Mouse (Mus musculus) MEL (cell line): ENCODE data around the gene Neil1.

Source experiments
- BHLHE40 ChIP-seq: IDR thresholded peaks from 2 replicates; pipeline ENCODE4 v1.6.1; 2012; ENCODE audit warnings: low read depth, mild to moderate bottlenecking, inconsistent platforms, low read length, improper control_type of control experiment, borderline replicate concordance
- CTCF ChIP-seq, 3 experiments: IDR thresholded peaks in 2 of 3; conservative IDR thresholded peaks in 1 of 3; 2 replicates each; pipeline ENCODE4 v1.5.1; 2011 to 2012; ENCODE audit warnings: low read length in 3 of 3, low read depth in 2 of 3, mild to moderate bottlenecking in 2 of 3, improper control_type of control experiment in 1 of 3, inconsistent platforms in 1 of 3, mixed read lengths in 1 of 3, moderate library complexity in 1 of 3; ENCODE audit not compliant: control insufficient read depth in 1 of 3, insufficient read depth in 1 of 3, poor library complexity in 1 of 3, severe bottlenecking in 1 of 3
- GATA1 ChIP-seq: IDR thresholded peaks from 2 replicates; pipeline ENCODE4 v1.6.1; 2011; ENCODE audit warnings: low read depth, low read length, improper control_type of control experiment
- KAT2A ChIP-seq: conservative IDR thresholded peaks from 2 replicates; pipeline ENCODE4 v1.6.1; 2012; ENCODE audit warnings: low read depth, low read length, improper control_type of control experiment, inconsistent platforms
- MAZ ChIP-seq: IDR thresholded peaks from 2 replicates; pipeline ENCODE4 v1.6.1; 2012; ENCODE audit warnings: low read depth, mild to moderate bottlenecking, inconsistent platforms, low read length, improper control_type of control experiment
- POLR2A ChIP-seq, 2 experiments: IDR thresholded peaks; 2 replicates each; pipeline ENCODE4 v1.6.1; 2011 to 2012; ENCODE audit warnings: low read length in 2 of 2, mild to moderate bottlenecking in 2 of 2, control low read depth in 1 of 2, improper control_type of control experiment in 1 of 2, low read depth in 1 of 2, moderate library complexity in 1 of 2; ENCODE audit not compliant: control insufficient read depth in 1 of 2, insufficient read depth in 1 of 2, poor library complexity in 1 of 2
- POLR2AphosphoS2 ChIP-seq: IDR thresholded peaks from 2 replicates; pipeline ENCODE4 v1.6.1; 2011; ENCODE audit warnings: low read length, improper control_type of control experiment
- SIN3A ChIP-seq: IDR thresholded peaks from 2 replicates; pipeline ENCODE4 v1.6.1; 2012; ENCODE audit warnings: low read length, improper control_type of control experiment, inconsistent platforms
- SMC3 ChIP-seq: IDR thresholded peaks from 2 replicates; pipeline ENCODE4 v1.6.1; 2011; ENCODE audit warnings: low read depth, low read length, improper control_type of control experiment
- TCF12 ChIP-seq: IDR thresholded peaks from 2 replicates; pipeline ENCODE4 v1.6.1; 2014; ENCODE audit warnings: low read depth, mild to moderate bottlenecking, inconsistent platforms, low read length, improper control_type of control experiment, moderate library complexity
- USF1 ChIP-seq: IDR thresholded peaks from 2 replicates; pipeline ENCODE4 v1.6.1; 2014; ENCODE audit warnings: low read depth, mild to moderate bottlenecking, inconsistent platforms, low read length, improper control_type of control experiment, moderate library complexity

GRCm38 (mm10) chr9:57141417-57142353 lies 6.4 kb downstream of the Neil1 start:
- TF ChIP-seq SMC3 (no peak), SIN3A (no peak), GATA1 (no peak), CTCF (IDR thresholded peaks at IDR 0.05 in 2 of 3, conservative IDR thresholded peaks at IDR 0.05 in 1 of 3; ENCODE audit: control insufficient read depth in 1 of 3, insufficient read depth in 1 of 3, low read depth in 2 of 3, low read length in 3 of 3, poor library complexity in 1 of 3, severe bottlenecking in 1 of 3) (no peak), POLR2AphosphoS2 (no peak), USF1 (no peak), POLR2A (IDR thresholded peaks at IDR 0.05; ENCODE audit: control insufficient read depth in 1 of 2, insufficient read depth in 1 of 2, low read depth in 1 of 2, low read length in 2 of 2, poor library complexity in 1 of 2) (no peak), BHLHE40 (no peak), TCF12 (no peak), KAT2A (no peak), MAZ (no peak)
